Mouse (Mus musculus) neutrophil, adult 5-6 weeks (primary cell): ENCODE results near the gene Ppp1cc. TPM values are rescaled to one million over a fixed set of nuclear protein-coding genes. Genes with fewer than 3 reads are reported as not detected.
A peak's percentile ranks its signal among the peaks of the same experiment; 100 is the strongest.
"Not testable (repeated sequence)": the region's sequence is repeated elsewhere in the genome, so short reads cannot be mapped to it uniquely, and the experiment has no call there.

Experiments
- ATAC-seq: fragments of 151-379, 151-347 bp; 2 replicates; pipeline ENCODE4 v1.8.0; 2017; ENCODE audit warnings: mild to moderate bottlenecking, moderate TSS enrichment; ENCODE audit not compliant: insufficient number of reproducible peaks, poor library complexity, low FRiP score, severe bottlenecking; ENCODE audit errors: extremely low read depth
- total RNA-seq: library from RNA; stranded (forward); fragments of 200-1000 nt; gene quantifications from 2 replicates; pipeline ENCODE4 v1.2.3, GENCODE M21; 2017

Gene Ppp1cc
- total RNA-seq, 1 experiment from 2014 or later: 282 TPM

DNA sequence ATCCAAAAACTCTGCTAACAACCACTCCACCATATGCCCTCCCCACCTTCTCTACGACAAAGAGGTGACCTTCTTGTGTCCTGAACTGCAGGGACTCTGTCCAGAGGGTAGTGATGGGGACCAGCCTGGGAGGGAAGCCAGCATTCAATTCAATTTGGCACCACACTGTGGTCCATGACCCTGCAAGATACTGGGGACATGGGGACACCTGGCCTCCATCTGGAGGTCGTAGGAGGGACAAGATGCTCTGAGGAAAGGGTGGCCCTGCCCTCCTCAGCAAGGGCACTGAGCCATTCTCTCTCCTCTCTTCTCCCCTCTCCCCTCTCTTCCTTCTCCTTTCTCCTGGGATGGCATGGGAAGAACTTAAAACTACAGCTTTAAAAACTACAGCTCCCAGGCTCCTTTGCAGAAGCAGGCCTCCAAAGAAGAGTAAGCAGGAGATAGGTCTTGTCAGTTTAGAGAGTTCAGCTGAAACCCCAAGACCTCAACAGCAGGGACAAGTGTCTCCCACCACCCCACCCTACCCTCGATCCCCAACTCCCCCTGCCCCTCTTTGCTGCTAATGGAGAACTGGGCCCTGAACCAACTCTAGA, 22.7 kb upstream of the Ppp1cc start:
- ATAC-seq: no peak

DNA sequence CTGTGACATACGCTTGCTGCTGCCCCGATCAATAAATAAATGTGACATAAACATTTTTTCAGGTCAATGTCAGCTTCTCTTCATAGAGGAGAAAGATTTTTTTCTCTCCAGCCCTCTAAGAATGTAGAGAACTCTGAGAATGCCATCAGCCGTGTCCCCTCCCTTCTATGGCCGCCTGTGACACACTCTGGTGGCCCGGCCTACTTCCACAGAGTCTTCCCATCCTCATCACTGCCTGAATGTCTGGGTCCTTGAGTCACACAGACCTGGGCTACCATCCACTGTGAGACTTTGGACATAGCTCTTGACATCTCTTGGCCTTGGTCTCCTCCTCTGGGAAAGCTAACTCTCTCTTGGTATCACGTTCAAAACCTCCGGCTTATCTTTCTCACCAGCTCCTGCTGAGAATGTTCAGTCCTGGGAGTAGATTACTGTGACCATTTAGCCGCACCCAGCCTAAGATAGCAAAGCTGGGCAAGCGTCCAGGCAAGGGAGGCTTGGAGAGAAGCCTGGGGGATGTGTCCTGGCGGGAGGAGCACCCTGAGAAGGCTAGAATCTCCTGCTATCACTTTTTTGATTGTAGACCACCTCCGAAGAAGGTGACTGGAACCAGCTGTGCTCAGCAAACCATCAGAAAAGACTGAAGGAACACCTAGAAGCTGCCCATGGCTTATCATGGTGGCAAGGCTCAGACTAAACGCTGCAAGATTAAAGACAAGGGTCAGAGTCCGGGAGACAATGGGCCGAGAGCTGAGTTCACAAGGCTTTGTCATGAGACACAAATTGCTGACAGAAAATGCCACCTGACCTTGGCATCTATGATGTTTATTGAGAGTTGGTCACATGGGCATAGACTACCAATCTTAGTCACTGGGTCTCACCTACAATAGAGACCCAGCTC, 21.3 kb upstream of the Ppp1cc start:
- no peak for ATAC-seq

DNA sequence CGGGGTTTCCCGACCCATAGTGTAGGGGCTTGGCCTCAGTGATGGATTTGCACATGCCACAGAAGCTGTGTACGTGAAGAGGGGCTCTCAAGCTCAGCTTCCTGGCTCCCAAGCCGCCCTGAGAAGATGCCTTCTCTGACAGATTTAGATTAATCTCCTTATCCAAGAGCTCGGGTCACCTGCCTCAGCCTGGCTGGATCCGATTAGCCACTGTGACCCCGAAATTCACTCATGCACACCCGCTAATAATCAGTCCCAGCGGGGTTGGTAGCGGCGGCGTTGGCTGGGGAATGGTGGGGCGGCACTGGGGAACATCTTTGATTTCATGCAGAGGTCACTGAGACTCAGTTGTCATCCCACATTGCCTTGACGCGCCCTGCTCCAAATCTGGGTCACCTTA, 19.2 kb upstream of the Ppp1cc start:
- ATAC-seq: no peak

DNA sequence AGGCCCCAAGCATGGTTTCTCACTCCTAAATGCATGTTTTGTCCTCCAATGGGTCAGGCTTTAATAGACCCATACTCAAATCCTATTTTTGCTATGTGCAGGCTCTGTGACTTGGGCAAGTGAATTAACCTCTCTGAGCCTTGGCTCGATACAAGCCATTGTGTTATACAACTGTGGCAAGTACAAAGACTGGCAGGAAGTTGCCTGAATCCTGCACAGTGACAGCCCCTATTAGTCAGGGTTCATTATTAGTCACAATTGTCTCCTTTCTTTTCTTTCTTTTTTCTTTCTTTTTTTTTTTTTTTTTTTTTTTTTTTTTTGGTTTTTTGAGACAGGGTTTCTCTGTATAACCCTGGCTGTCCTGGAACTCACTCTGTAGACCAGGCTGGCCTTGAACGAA, 18.3 kb upstream of the Ppp1cc start:
- not testable (repeated sequence) for ATAC-seq

DNA sequence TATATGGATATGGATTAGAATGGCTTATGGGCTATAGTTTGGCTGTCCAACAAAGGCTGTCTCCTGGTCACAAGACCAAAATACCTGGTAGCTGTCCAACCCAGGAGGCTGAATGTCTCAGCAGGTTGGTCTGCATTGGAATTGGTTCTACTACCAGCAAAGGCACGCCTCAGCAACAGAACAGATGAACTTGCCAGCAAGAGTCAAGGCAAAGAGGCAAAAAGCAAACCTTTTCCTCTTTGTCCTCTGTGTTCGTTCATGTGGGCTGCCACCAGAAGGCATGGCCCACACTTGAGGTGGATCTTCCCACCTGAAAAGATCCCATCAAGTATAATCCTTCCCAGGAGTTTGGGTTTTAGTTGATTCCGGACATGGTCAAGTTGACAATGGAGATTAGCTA, 17.4 kb upstream of the Ppp1cc start, which contains the start of gene Ccdc63:
Ccdc63 (minus strand) TSS at position 101 of the 400 bp plus-strand sequence.
- no peak for ATAC-seq

DNA sequence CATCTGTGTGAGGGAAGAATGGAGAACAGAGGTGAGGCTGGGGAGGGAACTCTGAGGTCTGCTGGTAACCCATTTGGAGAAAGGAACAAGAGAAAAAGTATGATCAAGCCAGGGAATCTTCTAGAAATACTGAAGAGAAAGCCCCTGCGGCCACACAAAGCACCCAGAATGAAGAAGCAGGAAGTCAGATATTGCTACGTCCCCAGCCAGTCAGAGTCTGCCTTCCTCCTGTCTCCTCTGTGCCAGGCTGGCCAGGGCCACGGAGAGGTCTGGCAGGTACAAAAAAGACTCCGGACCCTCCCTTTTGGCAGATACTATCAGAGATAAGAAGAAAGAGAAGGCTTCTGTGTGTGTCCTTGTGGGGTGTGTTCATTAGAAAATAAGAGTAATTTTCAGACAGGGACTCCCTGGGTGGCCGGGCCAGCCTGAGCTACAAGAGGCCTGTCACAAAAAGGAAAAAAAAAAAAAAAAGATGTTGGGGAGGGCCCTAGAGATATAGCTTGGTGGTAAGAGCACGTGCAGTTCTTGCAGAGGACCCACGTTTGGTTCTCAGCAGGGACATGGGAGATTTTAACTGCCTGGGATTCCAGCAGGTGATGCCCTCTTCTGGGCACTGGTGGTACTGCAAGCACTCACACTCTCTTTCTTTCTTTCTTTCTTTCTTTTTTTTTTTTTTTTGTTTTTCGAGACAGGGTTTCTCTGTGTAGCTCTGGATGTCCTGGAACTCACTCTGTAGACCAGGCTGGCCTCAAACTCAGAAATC, 15.7 kb upstream of the Ppp1cc start:
- ATAC-seq: peak; percentile 49; the same call in 1 of the 2 replicates

DNA sequence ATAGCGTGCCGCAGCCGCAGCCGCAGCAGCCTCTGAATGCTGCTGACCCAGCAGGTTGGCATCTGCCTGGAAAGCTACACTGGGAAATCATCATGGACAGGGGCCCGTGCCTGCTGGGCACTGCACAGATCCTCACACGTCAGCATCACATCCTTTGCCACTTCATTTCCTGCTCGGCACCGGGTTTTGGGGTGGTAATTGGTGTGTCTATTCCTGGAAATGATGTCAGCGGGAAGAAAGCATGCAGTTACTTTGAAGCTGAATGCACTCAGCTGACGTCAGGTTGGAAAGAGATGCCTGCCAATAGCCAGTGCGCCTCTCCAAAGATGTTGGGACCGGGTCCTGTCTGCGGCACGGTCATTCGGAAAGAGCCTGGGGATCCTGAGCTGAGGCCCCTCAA, 14.5 kb upstream of the Ppp1cc start:
- ATAC-seq: no peak

DNA sequence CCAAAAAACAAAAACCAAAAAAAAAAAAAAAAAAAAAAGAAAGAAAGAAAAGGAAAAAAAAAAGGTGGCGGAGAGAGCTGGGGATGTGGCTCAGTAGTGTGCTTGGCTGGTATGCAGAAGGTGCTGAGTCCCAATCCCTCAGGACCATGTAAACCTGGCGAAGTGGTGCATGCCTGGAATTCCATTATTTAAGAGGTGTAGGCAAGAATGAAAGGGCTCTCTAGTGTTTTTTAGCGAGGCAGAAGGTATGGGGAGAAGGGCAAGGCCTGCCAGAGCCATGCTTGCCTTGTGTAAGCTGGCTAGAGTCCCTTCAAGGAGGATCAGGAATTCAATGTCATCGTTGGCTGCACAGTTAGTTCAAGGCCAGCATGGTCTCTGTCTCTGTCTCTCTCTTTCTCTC, 13.3 kb upstream of the Ppp1cc start:
- ATAC-seq: no peak

DNA sequence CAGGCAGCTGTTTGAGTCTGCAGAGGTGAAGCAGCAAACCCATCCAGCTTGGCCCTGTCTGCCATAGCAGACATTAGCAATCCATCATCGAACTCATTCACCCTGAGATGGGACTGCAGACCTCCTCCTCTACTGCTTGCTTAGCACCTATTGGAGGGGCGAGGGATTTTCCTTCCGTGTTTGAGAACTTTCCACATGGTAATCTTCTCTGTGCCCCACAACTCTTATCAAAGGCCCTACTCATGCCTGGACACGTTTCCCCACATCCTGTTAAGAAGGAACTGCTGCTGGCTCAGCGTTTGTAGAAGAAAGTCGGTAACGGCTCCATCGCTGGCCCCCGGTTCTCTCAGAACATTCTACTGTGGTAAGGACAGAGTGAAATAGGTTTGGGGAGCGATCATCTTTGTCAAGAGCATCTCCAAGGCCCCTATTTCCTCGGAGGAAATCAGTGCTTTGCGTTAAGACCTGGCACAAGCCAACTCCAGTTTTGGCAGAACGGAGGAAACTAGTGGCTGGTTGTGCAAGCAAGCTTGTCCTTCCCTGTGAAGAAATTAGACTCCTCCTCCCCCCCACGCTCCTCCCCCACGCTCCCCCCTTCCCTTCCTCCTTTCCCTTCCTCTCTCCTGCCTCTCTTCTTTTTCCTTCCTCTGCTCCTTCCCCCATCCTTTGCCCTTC, 12.6 kb upstream of the Ppp1cc start:
- ATAC-seq: peak; percentile 52

DNA sequence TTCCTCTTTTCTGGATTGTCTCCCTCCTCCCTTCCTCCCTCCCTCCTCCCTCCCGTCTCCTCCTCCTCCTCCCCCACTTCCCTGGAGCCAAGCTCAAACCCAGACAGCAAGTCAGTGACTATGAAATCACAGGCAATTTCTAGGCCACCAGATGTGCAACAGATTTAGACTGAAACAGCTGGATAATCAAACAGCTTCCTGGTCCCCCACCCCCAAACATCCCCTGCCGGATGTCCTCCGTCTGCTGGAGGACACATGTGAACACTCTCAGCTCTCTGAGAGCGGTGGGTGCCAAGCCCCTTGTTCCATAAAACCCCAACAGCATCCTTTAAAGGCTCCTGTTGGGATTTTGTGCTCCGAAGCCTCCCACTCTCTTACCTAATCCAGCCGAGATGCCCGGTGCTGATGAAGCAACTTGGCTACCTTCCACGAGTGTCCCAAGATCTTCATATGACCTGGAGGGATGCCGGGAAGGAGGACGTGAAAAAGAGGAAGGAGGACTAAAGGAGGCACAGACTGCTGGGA, 12.0 kb upstream of the Ppp1cc start:
- ATAC-seq: no peak

DNA sequence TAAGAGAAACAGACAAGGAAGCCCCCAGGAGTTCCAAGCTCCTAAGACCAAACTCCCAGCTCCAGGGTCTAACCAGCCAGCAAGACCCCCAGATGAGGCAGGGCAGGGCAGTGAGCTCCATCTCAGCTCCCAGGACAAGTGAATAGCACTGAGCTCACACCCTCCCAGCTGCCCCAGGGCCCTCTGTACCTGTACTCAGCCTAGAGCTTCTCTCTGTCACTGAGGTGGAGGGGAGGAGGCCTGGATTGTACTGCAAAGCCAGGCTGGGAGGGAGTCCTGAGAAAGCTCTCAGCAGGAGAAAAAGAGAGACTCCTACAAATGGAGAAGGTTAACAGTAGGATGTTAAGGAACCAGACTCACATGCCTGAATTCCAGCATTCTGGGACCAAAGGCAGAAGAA, 11.5 kb upstream of the Ppp1cc start:
- ATAC-seq: no peak

DNA sequence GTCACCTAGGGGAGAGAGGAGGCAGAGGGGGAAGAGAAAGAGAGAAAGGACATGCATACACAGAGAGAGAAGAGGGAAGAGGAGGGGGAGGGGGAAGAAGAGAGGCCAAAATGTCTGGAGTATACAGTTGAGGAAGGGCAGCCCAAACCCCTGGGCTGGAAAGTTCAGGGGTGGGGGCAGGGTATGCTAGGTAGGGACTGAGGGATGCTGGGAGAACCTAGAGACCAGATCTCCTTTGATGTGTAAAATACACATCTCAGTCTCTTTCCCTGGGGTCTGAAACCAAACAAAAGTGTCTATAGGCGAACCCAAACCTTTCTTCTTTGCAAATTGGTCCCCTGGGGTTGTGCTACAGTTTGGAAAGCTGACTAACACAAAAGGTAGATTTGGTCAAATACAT, 10.0 kb upstream of the Ppp1cc start:
- no peak for ATAC-seq

DNA sequence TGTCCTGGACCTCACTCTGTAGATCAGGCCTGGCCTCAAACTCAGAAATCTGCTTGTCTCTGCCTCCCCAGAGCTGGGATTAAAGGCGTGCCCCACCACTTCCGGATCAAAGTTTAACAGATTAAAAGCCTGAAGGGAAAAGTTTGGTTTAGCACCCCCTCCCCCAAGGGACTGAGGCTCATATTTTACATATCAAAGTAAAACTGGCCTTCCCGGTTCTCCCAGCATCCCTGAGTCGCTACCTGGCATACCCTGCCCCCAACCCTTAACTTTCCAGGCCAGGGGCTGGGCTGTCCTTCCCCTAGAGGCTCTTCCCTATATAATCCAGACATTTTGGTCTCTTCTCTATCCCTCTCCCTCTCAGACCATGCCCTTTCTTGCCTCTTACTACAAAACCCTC, 8.8 kb upstream of the Ppp1cc start:
- ATAC-seq: no peak

DNA sequence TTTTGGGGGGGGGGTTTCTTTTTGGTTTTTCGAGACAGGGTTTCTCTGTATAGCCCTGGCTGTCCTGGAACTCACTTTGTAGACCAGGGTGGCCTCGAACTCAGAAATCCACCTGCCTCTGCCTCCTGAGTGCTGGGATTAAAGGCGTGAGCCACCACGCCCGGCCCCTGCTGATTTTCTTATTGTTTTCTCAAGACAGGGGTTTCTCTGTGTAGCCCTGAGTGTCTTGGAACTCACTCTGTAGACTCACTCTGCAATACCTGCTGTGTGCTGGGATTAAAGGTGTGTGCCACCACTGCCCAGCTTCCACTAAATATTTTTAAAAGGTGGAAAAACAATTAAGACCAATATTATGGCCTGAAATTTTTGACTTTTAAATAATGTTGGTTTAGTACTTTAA, 5.6 kb upstream of the Ppp1cc start:
- not testable (repeated sequence) for ATAC-seq

DNA sequence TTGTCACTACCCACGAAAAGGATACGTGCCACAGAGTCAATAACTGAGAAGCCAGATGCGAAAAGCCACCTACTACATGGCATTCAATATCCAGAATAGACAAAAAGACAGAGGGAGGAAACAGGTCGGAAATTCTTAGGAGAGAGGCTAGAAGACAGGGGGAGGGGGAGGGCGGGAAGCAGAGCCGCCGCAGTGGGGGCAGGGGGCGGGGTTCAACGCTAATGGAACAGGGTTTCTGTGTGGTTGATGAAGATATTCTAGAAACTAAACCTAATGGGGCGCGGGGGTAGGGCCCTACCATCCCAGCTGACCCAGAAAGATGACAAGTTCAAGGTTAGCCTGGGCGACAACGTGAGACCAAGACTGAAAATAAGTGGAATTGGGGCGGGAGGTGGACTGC, 4.1 kb upstream of the Ppp1cc start:
- no peak for ATAC-seq

DNA sequence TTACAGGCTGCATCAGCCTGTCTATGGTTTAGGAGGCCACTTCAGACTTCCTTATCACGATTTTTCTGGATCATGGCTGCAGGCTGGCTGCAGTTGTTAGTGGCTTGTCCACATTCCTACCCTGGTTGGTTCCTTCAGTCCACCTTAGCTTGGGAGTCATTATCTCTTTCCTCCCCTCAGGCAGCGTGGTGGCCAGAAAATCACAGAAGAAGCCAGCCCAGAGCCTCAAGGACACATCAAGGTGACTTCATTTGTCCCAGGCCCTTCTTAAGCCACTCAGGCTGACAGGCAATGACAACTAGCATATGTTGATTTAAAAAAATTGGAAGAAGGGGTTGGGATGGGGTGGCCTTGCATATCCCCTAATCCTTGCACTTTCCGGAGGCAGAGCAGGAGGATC, 3.3 kb upstream of the Ppp1cc start:
- ATAC-seq: no peak

DNA sequence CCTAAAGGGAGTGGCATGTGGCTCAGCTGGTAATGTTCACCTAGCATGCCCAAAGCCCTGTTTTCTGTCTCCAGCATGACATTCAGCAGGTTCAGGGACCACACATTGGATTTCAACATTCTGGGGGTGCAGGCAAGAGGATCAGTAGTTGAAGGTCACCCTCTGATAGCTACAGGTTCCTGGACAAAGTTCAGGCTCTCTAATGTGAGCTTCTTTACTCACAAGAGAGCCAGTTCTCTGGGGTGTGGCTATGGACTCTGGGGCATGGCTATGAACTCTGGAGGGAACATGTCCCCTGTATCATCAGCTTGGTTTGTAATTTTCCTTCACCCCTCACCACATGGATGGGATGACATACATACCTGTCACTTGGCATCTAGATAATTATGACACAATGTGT, 2.5 kb upstream of the Ppp1cc start:
- ATAC-seq: no peak

DNA sequence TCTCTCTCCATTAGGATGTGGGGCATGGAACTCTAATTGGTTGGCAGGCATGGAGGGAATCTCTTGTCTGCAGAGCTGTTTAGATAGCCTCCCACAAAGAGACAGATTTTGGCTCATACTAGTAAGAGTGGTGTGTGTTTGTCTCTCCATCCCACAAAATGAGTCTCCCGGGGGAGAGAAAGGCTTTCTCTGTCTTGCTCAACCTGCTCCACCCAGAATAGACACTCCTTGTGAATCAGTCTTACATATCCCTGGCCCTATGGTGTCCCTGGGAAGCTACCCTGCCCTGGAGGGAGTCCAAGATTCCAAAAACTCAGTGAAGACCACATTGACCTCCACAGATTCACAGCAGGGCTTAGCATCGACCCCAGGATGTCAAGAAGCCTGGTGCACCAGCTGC, 1.6 kb upstream of the Ppp1cc start:
- ATAC-seq: no peak
